In the genomic region with DNA sequence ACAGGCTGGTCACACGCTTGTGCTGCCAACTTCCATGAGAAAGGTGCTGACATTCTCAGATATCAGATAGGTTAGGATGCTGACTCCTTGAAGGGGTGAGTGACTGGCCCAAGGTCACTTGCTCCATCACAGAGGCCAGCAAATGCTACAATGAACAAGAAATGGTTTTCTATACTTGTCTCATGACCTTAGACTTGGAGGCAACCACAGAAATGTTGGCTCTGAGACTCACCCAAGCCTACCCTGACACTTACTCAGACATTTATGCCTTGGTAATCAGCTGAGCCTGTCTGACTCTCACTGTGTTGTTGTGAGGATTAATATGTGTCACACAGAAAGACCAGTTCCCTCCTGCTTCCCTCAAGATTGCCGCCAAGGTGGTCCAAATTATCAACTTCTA, we compare ENCODE assay signal across 26 mouse cellular contexts. TPM values are rescaled to one million over a fixed set of nuclear protein-coding genes. Genes with fewer than 3 reads are reported as not detected.
DNase-seq lines count a peak whose midpoint lies in the region; ATAC-seq and TF ChIP-seq lines count a peak whose summit lies in the region.
"Had no signal": no experiment of that assay in that cellular context is flagged by ENCODE, and none has a peak within 500 bp of the region (broad histone marks: within the 10 kb centered on the region; RNA-seq: fewer than 3 reads in every experiment).

No protein-coding gene starts in this region.

- DNase-seq in 3T3-L1 (ENCODE audit: low read depth, low spot score) (peak; percentile 61), Patski (ENCODE audit: low read depth, low spot score) (peak; percentile 55)
- DNase-seq in Muller cell, postnatal 12 days (ENCODE audit: inconsistent ontology term) = peak; percentile 39
- DNase-seq in ovary, postnatal 10 days (ENCODE audit: low spot score) = no peak
- DNase-seq in layer of hippocampus, postnatal 36 days = no peak
- DNase-seq: adrenal gland, adult 2 months; adrenal gland, postnatal 10 days; adrenal gland, postnatal 25 days; B cell, adult 2 months; cerebellum, adult 11 months; cerebellum, adult 18-20 months; cerebellum, adult 8-10 months; cerebellum, adult 9-11 months; cerebellum, postnatal 14 days; cerebellum, postnatal 36 days; embryo, embryonic 11 days; forebrain, postnatal 0 days had no signal

- no peak for ATAC-seq in Patski
- ATAC-seq in megakaryocyte-erythroid progenitor cell, adult 5-6 weeks (replicated peaks; ENCODE audit: low FRiP score, low TSS enrichment, poor library complexity, severe bottlenecking) = no peak
- ATAC-seq: CD4-positive, CD25-positive, alpha-beta regulatory T cell, adult 4 months; forebrain, embryonic 13.5 days; forebrain, embryonic 15.5 days; forebrain, postnatal 0 days had no signal

- in situ Hi-C loops in Patski (cut with MboI; ENCODE audit: low pct_unique_long_range_greater_than_20kb) = no loop called here

- POLR2A ChIA-PET in Patski (lab: Charles Lee) = no interaction called here

- no peak for TF ChIP-seq CTCF in Patski (IDR thresholded peaks at IDR 0.05)

- CTCF ChIA-PET in Patski (lab: Charles Lee) = interaction anchor here (1.2 to 1.4 kb wide), 3 partner anchors 10 to 27 kb away, joined by 3 read pairs; no protein-coding TSS in a partner anchor

- H3K27me3 ChIP-seq in Patski = no peaks in the 10 kb centered on the region
- H3K27me3 ChIP-seq: CH12.LX; embryonic facial prominence, embryonic 13.5 days; embryonic facial prominence, embryonic 15.5 days; forebrain, embryonic 13.5 days; forebrain, embryonic 15.5 days had no signal

RNA-seq across cellular contexts. Expression of a gene that starts 33.2 kb away (rescaled TPM):
- polyA plus RNA-seq in Patski (2021) = 166 TPM
- total RNA-seq in layer of hippocampus, postnatal 36 days (2021) = 10 to 100 TPM; 82.5 to 83.3 TPM
- total RNA-seq in megakaryocyte-erythroid progenitor cell, adult 5-6 weeks (2014; fragmentation: Nextera tagmentation) = 161 and 192 TPM in 2 replicates
- total RNA-seq in megakaryocyte-erythroid progenitor cell, adult 5-6 weeks (2017) = 286 and 287 TPM in 2 replicates

RNA-seq across cellular contexts. Expression of a gene that starts 33.4 kb away (rescaled TPM):
- 0.22 TPM for polyA plus RNA-seq in Patski (2021)
- 1 to 10 TPM in 1 of 2 experiments, under 1 TPM in 1; 0.97 to 1.3 TPM for total RNA-seq in layer of hippocampus, postnatal 36 days (2021)
- total RNA-seq in megakaryocyte-erythroid progenitor cell, adult 5-6 weeks (2014; fragmentation: Nextera tagmentation) = not detected in 2 replicates
- total RNA-seq in megakaryocyte-erythroid progenitor cell, adult 5-6 weeks (2017) = not detected in 2 replicates
- polyA plus RNA-seq: erythroblast, embryonic 14.5 days; forebrain, embryonic 11.5 days had no signal

Comparison
In these comparisons a context has a peak if more than half of its experiments do, and no peak if none do; other contexts are left out.
1. DNase-seq: peak in 3T3-L1 (single experiment), Muller cell, postnatal 12 days (single experiment) and Patski (single experiment); none in ovary, postnatal 10 days (single experiment) and layer of hippocampus, postnatal 36 days (0 of 2).